Mouse (Mus musculus) heart, embryonic 10.5 days (tissue): ENCODE measurements at regions not wholly inside any gene's neighbourhood (a gene's known extent, or its start where the extent isn't known, plus 50 kb on each side); places are given as distances from the start of the nearest gene placed in this dataset.

Source experiments
- DNase-seq: peaks from one replicate; pipeline ENCODE4 v3.0.0-alpha.2; 2017; ENCODE audit warnings: low spot score
- H3K27ac ChIP-seq: fragments of 300-500 bp; sonication (generic); 2 replicates; pipeline ENCODE4 v1.5.1; 2016; ENCODE audit warnings: mild to moderate bottlenecking
- H3K27me3 ChIP-seq: fragments of 300-500 bp; sonication (generic); 2 replicates; pipeline ENCODE4 v1.6.1; 2016; ENCODE audit warnings: mild to moderate bottlenecking; ENCODE audit not compliant: poor library complexity, insufficient read depth, severe bottlenecking
- H3K36me3 ChIP-seq: fragments of 300-500 bp; sonication (generic); 2 replicates; pipeline ENCODE4 v1.6.1; 2016; ENCODE audit warnings: mild to moderate bottlenecking, moderate library complexity
- H3K4me1 ChIP-seq: fragments of 300-500 bp; sonication (generic); 2 replicates; pipeline ENCODE4 v1.6.1; 2016; ENCODE audit warnings: mild to moderate bottlenecking
- H3K4me3 ChIP-seq: fragments of 300-500 bp; sonication (generic); 2 replicates; pipeline ENCODE4 v1.5.1; 2016; ENCODE audit warnings: mild to moderate bottlenecking, moderate library complexity
- H3K9me3 ChIP-seq: fragments of 300-500 bp; sonication (generic); 2 replicates; pipeline ENCODE4 v1.6.1; 2016; ENCODE audit warnings: mild to moderate bottlenecking, moderate library complexity
- WGBS: fragments of 180-500 bp; shearing (Covaris S2); methylation state at CpG from one replicate; pipeline ENCODE4 v1.1.7; 2016; 5-methylcytosine and 5-hydroxymethylcytosine counted together

DNA sequence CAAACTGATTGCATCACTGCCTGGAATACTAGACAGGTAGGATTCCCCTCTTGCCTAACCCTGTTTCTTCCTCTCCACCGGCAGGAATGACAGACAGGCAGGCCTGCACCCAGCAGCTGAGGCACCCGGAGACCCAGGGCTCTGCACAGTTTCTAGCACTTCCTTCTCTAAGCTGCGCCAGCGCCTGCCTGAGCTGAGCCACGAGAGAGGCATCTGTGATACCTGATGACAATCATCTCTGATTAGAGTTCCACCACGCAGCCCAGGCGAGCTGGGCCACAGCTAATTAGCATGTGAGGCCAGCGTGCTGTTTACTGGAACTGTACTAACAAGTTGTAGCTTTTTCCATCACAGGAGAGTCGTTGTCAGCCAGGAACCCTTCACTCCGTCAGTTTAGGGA, 296.3 kb upstream of the Atp5g3 start:
- Histone ChIP-seq H3K36me3 (no peaks in the 10 kb centered on the region), H3K27me3 (no peaks in the 10 kb centered on the region), H3K4me1 (peaks cover 20% of the 10 kb centered on the region), H3K9me3 (no peaks in the 10 kb centered on the region), H3K27ac (peak overlapping the region; percentile 49; the same call in 1 of the 2 replicates), H3K4me3 (0 out of 2 replicates have a peak overlapping the region, but pooled peaks have one; percentile 31)
- WGBS, result 16% methylated on average over 10 of the region's 10 CpGs
- DNase-seq, result no peak

DNA sequence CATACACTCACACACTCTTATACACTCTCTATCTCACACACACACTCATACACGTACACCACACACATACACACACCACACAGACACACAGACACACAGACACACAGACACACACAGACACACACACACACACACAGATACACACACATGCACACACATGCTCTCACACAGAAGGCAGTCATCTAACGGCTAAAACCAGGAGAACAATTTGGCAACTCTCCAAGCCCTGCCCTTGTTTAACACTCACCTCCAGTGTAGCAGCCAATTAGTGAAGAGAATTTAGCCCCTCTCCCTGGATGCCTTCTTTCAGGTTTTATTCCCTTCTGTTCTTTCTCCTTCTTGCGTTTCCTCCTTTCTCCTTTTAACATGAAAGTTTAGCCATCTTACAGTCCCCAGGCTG, 291.6 kb upstream of the Atp5g3 start:
- H3K27ac ChIP-seq, result no peak overlapping the region
- H3K27me3 ChIP-seq, result no peaks in the 10 kb centered on the region
- peaks cover 46% of the 10 kb centered on the region for H3K4me1 ChIP-seq
- WGBS, result 62% methylated on average over 3 of the region's 3 CpGs
- H3K36me3 ChIP-seq, result no peaks in the 10 kb centered on the region
- no peak for DNase-seq
- H3K9me3 ChIP-seq, result no peaks in the 10 kb centered on the region
- no peak overlapping the region for H3K4me3 ChIP-seq

DNA sequence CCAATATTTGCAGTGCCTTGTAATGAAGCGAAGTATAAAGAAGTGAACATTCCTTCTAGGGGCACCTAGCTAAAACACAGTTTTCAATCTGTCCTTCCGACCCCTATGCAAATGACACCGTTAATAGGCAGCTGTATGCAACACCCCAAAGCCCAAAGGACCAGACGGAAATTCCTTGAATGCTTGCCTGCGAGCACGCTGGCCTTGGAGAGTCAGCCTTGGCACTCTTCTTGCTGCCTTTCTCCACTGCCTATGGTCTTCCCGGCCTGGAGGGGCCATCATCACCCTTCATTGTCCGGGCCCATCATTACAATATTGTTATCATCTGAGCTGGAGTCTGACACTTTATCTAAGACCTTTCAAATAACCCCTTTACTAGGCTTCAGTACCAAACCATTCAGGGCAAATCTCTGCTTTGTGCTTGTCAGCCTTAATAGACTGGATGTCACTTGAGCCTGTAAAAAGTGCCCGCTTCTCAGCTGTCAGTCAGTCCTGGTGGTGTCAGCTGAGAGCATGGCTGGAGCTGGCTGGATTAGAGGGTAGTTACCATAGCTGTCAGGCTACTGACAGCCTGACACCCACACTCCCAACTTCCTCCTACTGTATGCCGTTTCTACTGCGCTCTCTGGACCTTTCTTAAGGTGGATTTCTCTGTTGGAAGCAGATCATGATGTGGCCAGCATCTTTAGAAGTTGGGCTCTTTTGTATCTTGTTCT, 290.6 kb upstream of the Atp5g3 start:
- 26% methylated on average over 11 of the region's 11 CpGs for WGBS
- peak overlapping the region; percentile 67 for H3K27ac ChIP-seq
- 0 out of 2 replicates have a peak overlapping the region, but pooled peaks have one; percentile 12 for H3K4me3 ChIP-seq
- H3K27me3 ChIP-seq, result no peaks in the 10 kb centered on the region
- peaks cover 36% of the 10 kb centered on the region for H3K4me1 ChIP-seq
- DNase-seq, result peak; percentile 79
- H3K9me3 ChIP-seq, result no peaks in the 10 kb centered on the region
- no peaks in the 10 kb centered on the region for H3K36me3 ChIP-seq

DNA sequence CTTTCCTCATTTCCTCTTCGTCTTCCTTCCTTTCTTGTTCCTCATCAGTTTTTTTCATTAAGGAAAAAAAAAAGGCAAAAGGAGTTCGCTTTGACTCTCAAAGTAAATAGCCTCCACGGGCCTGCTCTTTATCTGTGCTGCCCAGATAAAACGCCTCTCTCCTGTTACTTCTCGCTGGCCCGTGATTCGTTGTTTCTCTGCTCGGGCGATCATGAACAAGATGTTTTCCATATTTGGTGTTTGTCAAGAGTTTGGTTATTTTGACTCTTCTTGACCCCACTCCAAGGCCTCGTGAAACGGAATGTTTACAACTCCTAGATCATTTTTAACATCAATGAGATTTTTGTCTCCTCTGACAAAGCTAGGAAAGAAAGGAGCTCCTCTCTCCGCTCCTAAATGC, 288.4 kb upstream of the Atp5g3 start:
- 10% methylated on average over 12 of the region's 12 CpGs for WGBS
- Histone ChIP-seq H3K4me3 (0 out of 2 replicates have a peak overlapping the region, but pooled peaks have one; percentile 20), H3K4me1 (peaks cover 34% of the 10 kb centered on the region), H3K36me3 (no peaks in the 10 kb centered on the region), H3K9me3 (no peaks in the 10 kb centered on the region), H3K27me3 (no peaks in the 10 kb centered on the region), H3K27ac (peak overlapping the region; percentile 76)
- DNase-seq, result no peak

DNA sequence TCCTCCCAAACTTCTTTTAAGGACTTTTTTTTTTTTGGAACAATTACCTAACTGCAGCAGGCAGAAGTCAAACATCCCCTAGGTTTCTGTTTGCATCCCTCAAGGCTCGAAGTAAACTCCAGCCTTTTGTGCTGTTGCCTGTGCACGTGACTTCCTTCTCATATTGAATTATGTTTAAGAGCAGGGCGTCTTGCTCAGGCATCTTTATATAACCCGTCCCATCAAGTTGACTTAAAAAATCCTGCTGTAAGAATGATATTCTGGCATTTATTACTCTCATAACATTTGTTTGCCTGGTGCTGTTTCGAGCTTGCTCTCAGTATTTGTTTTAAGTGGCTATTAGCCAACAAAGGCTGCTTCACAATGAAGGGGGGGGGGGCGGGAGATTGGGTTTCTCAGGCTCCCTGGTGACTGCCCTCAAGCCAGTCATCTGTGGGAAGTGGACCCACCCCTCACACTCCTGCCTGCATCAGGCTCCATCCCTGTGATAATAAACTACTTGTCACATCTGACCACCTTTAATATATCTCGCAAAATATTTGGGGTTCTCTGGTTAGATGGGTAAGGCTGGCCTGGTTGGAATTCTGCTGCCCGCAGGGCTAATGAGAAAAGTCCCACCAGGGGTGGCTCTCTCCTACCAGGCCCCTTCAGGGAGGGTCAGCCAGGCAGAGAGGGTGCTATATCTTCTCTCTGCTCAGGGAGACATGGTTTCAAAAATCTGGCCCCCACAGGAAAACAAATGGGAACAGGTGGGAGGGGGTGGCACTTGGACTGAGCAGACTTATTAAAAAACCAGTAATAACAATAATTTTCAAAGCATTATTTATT, 277.1 kb upstream of the Atp5g3 start:
- H3K27ac ChIP-seq, result no peak overlapping the region
- no peak for DNase-seq
- WGBS, result 54% methylated on average over 8 of the region's 8 CpGs

DNA sequence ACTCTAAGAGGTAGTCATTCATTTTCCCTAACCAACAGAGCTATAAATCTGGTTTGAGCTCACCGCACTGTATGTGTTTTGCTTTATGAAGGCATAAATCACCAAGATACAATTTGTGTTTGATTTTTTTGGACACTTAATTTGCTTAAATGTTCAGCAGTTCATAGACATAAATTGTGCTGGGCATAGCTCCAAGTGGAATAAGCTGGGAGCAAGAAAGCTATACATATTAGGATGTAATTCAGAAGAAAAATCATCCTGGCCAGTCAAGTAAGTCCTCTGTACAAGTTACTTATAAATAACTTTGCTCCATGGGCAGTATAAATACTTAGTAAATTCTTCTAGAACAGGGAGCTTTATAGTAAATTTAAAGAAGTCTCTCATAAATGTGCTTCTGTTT, 267.0 kb upstream of the Atp5g3 start:
- H3K36me3 ChIP-seq, result no peaks in the 10 kb centered on the region
- H3K27me3 ChIP-seq, result no peaks in the 10 kb centered on the region
- WGBS, result 84% methylated on average over 1 of the region's 1 CpGs
- no peak overlapping the region for H3K4me3 ChIP-seq
- H3K27ac ChIP-seq, result no peak overlapping the region
- H3K4me1 ChIP-seq, result no peaks in the 10 kb centered on the region
- H3K9me3 ChIP-seq, result no peaks in the 10 kb centered on the region
- no peak for DNase-seq

More for the DNA sequence above, 277.1 kb upstream of the Atp5g3 start:
- Histone ChIP-seq H3K36me3 (no peaks in the 10 kb centered on the region), H3K27me3 (no peaks in the 10 kb centered on the region), H3K4me1 (0 out of 2 replicates have a peak, but pooled peaks cover 4% of the 10 kb centered on the region), H3K9me3 (peaks cover 3% of the 10 kb centered on the region; the same call in 1 of the 2 replicates), H3K4me3 (no peak overlapping the region)

DNA sequence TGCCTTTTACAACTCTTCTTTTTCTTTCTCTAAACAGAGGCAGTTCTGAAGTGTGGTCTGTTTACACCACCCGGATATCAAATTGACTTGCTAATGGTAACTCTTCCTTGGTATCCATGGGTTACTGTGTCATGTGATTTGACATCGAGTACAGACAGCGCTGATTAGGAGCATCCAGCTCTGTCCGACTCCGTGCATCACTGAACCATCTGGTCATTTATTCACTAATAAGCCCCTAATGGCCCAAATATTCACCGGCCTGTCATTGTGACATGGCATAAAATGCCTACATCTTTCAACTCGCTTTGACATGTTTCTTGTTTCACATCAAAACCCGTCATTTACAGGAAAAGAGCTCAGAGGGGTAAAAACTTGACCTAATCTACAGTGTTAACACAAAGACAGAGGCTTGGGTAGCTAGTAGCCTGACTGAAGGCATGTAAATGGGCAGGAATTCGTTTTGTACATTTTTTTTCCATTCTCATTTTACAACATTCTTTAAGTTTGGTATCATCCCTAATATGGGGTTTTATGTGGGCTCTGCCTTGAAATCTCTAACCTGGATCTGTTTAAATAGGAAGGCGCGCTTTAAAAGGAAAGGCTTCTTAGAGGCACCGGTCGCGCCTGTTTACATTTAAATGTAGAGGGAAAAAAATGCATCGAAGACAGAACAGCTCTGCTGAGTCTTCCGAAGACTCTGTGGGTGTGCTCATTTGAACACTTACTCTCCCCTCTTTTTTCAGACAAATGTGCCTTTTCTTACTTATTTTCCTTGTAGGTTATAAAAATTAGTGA, 257.8 kb upstream of the Atp5g3 start:
- Histone ChIP-seq H3K27me3 (no peaks in the 10 kb centered on the region), H3K4me1 (no peaks in the 10 kb centered on the region), H3K4me3 (no peak overlapping the region), H3K9me3 (no peaks in the 10 kb centered on the region), H3K36me3 (no peaks in the 10 kb centered on the region), H3K27ac (no peak overlapping the region)
- 67% methylated on average over 16 of the region's 16 CpGs for WGBS
- no peak for DNase-seq

DNA sequence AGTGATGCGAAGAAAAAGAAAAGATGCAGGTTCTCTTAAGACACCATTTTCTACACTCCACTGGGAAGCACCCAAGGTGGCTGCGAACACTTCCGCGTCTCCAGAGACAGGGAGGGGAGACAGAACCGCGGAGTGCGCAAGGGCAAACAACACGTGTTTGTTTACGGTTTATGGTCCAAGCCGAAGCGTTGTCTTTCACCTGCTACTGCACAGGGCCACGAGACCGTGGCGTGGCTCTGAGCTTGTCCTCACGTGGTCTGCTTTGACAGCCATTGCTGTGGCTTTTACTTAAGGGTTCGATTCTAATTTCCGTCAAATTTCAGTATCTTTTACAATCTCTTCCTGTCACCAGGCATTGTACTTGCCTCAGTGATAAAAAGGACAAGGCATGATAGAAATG, 257.2 kb upstream of the Atp5g3 start:
- Histone ChIP-seq H3K27ac (no peak overlapping the region), H3K36me3 (no peaks in the 10 kb centered on the region), H3K4me1 (no peaks in the 10 kb centered on the region), H3K9me3 (no peaks in the 10 kb centered on the region), H3K27me3 (no peaks in the 10 kb centered on the region), H3K4me3 (no peak overlapping the region)
- WGBS, result 86% methylated on average over 17 of the region's 17 CpGs
- DNase-seq, result no peak

DNA sequence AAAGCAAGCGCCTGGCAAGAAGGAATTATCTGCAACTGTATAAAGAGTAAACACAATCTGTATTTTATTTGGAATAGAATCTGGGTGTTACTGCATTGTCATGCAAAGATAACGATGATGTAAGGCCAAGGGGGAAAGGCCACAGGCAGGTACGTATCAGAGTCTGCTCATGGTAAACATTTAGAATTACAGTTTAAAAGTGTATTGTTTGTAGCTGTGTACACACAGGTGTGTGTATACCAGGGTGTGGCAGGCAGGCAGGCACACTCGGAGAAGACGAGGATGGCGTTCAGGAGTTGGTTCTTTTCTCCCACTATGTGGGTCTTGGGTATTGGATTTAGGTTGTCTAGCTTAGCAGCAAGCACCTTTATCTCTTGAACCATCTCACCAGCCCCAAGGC, 242.9 kb upstream of the Atp5g3 start:
- Histone ChIP-seq H3K4me3 (no peak overlapping the region), H3K36me3 (no peaks in the 10 kb centered on the region), H3K27me3 (no peaks in the 10 kb centered on the region), H3K27ac (no peak overlapping the region), H3K9me3 (no peaks in the 10 kb centered on the region), H3K4me1 (peaks cover 7% of the 10 kb centered on the region)
- WGBS, result 86% methylated on average over 6 of the region's 6 CpGs
- no peak for DNase-seq

DNA sequence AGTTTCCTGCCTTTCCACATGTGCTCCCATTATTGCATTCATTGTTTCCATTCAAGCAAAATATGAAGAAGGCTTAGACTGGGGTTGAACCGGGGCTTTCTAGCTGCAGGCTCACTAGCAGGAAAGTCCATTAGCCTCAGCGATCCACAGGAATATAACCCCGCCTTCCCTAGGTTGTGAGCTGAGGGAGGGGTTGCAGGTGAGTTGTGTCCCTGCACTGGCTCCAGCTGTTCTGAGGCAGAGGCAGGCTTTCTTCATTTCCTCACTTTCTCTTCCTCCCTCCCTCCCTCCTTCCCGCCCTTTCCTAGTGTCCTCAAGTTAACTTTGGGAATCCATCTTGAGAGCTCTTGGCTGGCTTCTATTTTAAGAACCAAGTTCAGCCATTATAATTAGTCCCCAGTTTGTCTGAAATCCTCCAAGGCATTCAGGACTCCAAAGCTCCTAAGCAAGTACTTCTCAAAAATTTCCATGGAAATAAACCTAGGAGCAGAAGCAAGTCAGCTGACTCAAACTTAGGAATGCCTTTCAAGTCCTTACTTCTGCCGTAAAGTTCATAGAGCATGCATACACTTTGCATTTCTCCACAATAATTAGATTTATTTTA, 242.2 kb upstream of the Atp5g3 start:
- no peak for DNase-seq
- H3K27me3 ChIP-seq, result no peaks in the 10 kb centered on the region
- peaks cover 7% of the 10 kb centered on the region for H3K4me1 ChIP-seq
- WGBS, result 51% methylated on average over 5 of the region's 5 CpGs
- no peak overlapping the region for H3K4me3 ChIP-seq
- H3K36me3 ChIP-seq, result no peaks in the 10 kb centered on the region
- no peaks in the 10 kb centered on the region for H3K9me3 ChIP-seq
- 0 out of 2 replicates have a peak overlapping the region, but pooled peaks have one; percentile 11 for H3K27ac ChIP-seq

DNA sequence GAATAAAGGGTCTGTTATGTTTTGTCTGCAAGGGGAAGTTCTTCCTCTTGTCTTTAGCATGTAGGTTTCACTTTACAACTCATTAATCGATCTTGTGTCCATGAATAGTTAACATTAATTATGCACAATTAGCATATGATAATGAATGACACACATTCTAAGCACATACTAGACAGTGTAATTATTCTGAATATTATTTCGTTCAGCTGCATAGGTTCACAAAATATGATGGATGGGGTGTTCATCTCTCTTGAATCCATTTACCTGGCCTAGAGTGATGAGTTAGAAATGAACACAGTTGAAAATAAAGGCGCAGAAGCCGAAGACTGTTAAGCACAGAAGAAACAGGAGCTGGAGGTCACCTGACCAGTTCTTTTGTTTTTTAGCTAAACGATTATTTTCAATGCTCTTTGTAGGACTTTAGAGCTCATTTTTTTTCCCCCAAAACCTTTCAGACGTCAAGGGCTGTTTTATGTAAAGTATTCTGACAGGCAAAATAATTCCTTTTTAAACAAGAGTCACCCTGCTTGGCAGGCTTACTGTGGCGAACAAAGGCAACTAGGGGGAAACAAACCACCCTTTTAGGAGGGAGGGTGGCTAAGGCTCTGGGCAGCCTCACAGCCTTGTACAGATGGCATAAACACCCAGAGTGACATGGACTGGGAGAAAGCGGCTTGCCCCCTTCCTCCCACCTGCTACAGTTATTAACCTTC, 241.6 kb upstream of the Atp5g3 start:
- 0 out of 2 replicates have a peak overlapping the region, but pooled peaks have one; percentile 11 for H3K27ac ChIP-seq
- 73% methylated on average over 8 of the region's 8 CpGs for WGBS
- DNase-seq, result no peak

DNA sequence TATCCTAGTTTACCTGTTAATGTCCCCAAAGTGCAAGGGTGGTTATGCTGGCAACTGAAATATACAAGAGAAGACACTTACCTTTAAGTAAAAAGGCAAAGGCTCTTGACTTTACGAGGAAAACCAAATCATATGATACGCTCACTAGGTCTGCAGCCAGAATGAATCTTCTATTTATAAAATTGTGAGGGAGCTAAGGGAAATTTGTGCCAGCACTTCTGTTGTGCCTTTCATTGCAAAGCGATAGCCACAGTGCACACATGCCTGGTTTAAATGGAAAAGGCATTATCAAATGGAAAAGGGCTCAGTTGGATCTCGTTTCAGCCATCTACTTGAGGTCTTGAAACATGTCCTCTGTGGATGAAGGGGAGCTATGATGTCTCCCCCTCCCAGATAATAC, 236.1 kb upstream of the Atp5g3 start:
- Histone ChIP-seq H3K4me1 (peaks cover 10% of the 10 kb centered on the region), H3K27me3 (no peaks in the 10 kb centered on the region), H3K9me3 (no peaks in the 10 kb centered on the region), H3K27ac (no peak overlapping the region), H3K36me3 (no peaks in the 10 kb centered on the region), H3K4me3 (no peak overlapping the region)
- DNase-seq, result no peak
- 79% methylated on average over 4 of the region's 4 CpGs for WGBS

More for the DNA sequence above, 241.6 kb upstream of the Atp5g3 start:
- Histone ChIP-seq H3K27me3 (no peaks in the 10 kb centered on the region), H3K4me3 (no peak overlapping the region), H3K4me1 (peaks cover 7% of the 10 kb centered on the region), H3K9me3 (no peaks in the 10 kb centered on the region), H3K36me3 (no peaks in the 10 kb centered on the region)
